ENCODE assay signal across 10 mouse cellular contexts in the genomic region with DNA sequence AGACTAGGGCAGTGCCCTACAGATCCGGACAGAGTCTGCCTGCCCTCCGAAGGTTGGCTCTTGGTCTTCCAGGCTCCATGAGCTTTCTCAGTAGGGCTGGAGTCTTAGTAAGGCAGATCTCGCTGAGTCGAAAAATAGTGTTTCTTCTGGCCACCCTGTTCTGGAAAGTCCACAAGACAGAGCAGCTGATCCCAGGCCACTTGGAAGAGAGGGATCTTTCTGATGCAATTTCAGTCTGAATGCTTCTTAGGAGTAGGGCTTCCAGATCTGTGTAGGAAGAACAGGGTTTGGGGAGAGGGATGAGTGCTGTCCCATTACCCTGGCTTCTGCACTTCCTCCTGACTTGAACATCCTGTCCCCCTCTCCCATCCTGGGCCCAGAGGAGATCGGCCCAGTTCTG. TPM values are rescaled to one million over a fixed set of nuclear protein-coding genes. Genes with fewer than 3 reads are reported as not detected.
DNase-seq lines count a peak whose midpoint lies in the region; ATAC-seq and TF ChIP-seq lines count a peak whose summit lies in the region.
"Had no signal": no experiment of that assay in that cellular context is flagged by ENCODE, and none has a peak within 500 bp of the region (broad histone marks: within the 10 kb centered on the region; RNA-seq: fewer than 3 reads in every experiment).

A gene (minus strand): TSS at position 67 of the 400 bp plus-strand sequence.

- no peak for TF ChIP-seq EP300 in heart, adult 2 months (IDR thresholded peaks at IDR 0.05; ENCODE audit: insufficient read depth, low read depth, low read length)
- TF ChIP-seq EP300 in CH12.LX (IDR thresholded peaks at IDR 0.05; ENCODE audit: low read length), result no peak

- 69% methylated on average over 5 of the region's 5 CpGs for WGBS in heart, adult 2 months
- 85% methylated on average over 5 of the region's 5 CpGs for WGBS in forebrain, postnatal 0 days
- 62% methylated on average over 5 of the region's 5 CpGs for WGBS in liver, embryonic 16.5 days (ENCODE audit: insufficient replicate concordance)

- no peaks in the 10 kb centered on the region for H3K27me3 ChIP-seq in heart, adult 2 months (ENCODE audit: control insufficient read depth, insufficient read depth, low read length)
- peaks cover 63% of the 10 kb centered on the region for H3K27me3 ChIP-seq in CH12.LX (replicated peaks)
- no peaks in the 10 kb centered on the region for H3K27me3 ChIP-seq in forebrain, postnatal 0 days (ENCODE audit: insufficient read depth, low read length)
- peaks cover 38% of the 10 kb centered on the region for H3K27me3 ChIP-seq in liver, embryonic 16.5 days (ENCODE audit: control insufficient read depth, insufficient read depth, low read depth, low read length)

- intact Hi-C loops in heart, adult 2 months (cut with DNase I), result no loop called here

- H3K9me3 ChIP-seq in CH12.LX (replicated peaks; ENCODE audit: low read length), result no peaks in the 10 kb centered on the region
- no peaks in the 10 kb centered on the region for H3K9me3 ChIP-seq in forebrain, postnatal 0 days (ENCODE audit: low read length)
- H3K9me3 ChIP-seq in liver, embryonic 16.5 days (replicated peaks; ENCODE audit: control insufficient read depth, low read length), result no peaks in the 10 kb centered on the region

- H3K79me2 ChIP-seq in heart, adult 2 months (replicated peaks; ENCODE audit: control insufficient read depth, insufficient read depth, low read length), result no peaks in the 10 kb centered on the region
- H3K79me2 ChIP-seq in CH12.LX (replicated peaks; ENCODE audit: control insufficient read depth, extremely low read depth, insufficient read depth, poor library complexity, severe bottlenecking), result no peaks in the 10 kb centered on the region

- no peak for TF ChIP-seq CTCF in heart, adult 2 months (IDR thresholded peaks at IDR 0.05)
- no peak for TF ChIP-seq CTCF in CH12.LX (conservative IDR thresholded peaks at IDR 0.05 in 1 of 2, IDR thresholded peaks at IDR 0.05 in 1 of 2; ENCODE audit: low read depth in 2 of 2, low read length in 2 of 2)
- no peak for TF ChIP-seq CTCF in forebrain, postnatal 0 days (IDR thresholded peaks at IDR 0.05; ENCODE audit: low read depth)

- H3K36me3 ChIP-seq in heart, adult 2 months (ENCODE audit: control insufficient read depth, insufficient read depth, low read length), result no peaks in the 10 kb centered on the region
- peaks cover 3 to 16% of the 10 kb centered on the region in 2 experiments for H3K36me3 ChIP-seq in CH12.LX (replicated peaks in 1 of 2; ENCODE audit: control insufficient read depth in 1 of 2, insufficient read depth in 1 of 2, low read length in 1 of 2)
- peaks cover 3% of the 10 kb centered on the region for H3K36me3 ChIP-seq in forebrain, postnatal 0 days (ENCODE audit: insufficient read depth)
- H3K36me3 ChIP-seq in liver, embryonic 16.5 days (ENCODE audit: control insufficient read depth, insufficient read depth), result no peaks in the 10 kb centered on the region

- no peak for TF ChIP-seq RAD21 in CH12.LX (IDR thresholded peaks at IDR 0.05; ENCODE audit: low read depth, low read length)

- TF ChIP-seq POLR2A in heart, adult 2 months (IDR thresholded peaks at IDR 0.05; ENCODE audit: insufficient read depth, low read depth, low read length), result no peak
- no peak for TF ChIP-seq POLR2A in CH12.LX (IDR thresholded peaks at IDR 0.05; ENCODE audit: low read depth, low read length)

- H3K4me3 ChIP-seq in heart, adult 2 months, result peak within 1 kb of the TSS; percentile 52
- peak within 1 kb of the TSS in 1 of 3 experiments; percentile 70 for H3K4me3 ChIP-seq in CH12.LX (replicated peaks in 1 of 3; ENCODE audit: low read depth in 2 of 3, low read length in 2 of 3, poor library complexity in 1 of 3)
- peak within 1 kb of the TSS; percentile 67 for H3K4me3 ChIP-seq in forebrain, postnatal 0 days (ENCODE audit: low read depth, low read length)
- H3K4me3 ChIP-seq in liver, embryonic 16.5 days (ENCODE audit: low read depth, low read length), result peak within 1 kb of the TSS; percentile 66

- in situ Hi-C loops in CH12.LX (cut with MboI; ENCODE audit: low pct_ligation_motif_present, low pct_unique_long_range_greater_than_20kb, low sequenced_read_pairs), result loop anchor here (25.0 kb wide), 1 partner anchor 458 kb away; no protein-coding TSS in a partner anchor

- dilution Hi-C loops in CH12.LX (cut with MboI; ENCODE audit: extremely low pct_ligation_motif_present, extremely low pct_unique_long_range_greater_than_20kb, low sequenced_read_pairs), result no loop called here

- DNase-seq in heart, adult 2 months, result no peak
- DNase-seq in heart, adult 8-10 months (ENCODE audit: low spot score), result no peak
- DNase-seq in CH12.LX (ENCODE audit: extremely low read depth), result no peak
- DNase-seq in forebrain, postnatal 0 days, result no peak
- no peak for DNase-seq in cerebellum, postnatal 4 days (ENCODE audit: low spot score in 2 of 2)
- DNase-seq: cerebellum, adult 9-10 months had no signal

- peaks cover 2% of the 10 kb centered on the region; the same call in 1 of the 2 replicates for H3K4me1 ChIP-seq in heart, adult 2 months (ENCODE audit: control insufficient read depth, insufficient read depth, low read length)
- peaks cover 4 to 30% of the 10 kb centered on the region in 2 experiments; a peak in 3 of 4 replicates for H3K4me1 ChIP-seq in CH12.LX (ENCODE audit: control insufficient read depth in 1 of 2, insufficient read depth in 2 of 2)
- peaks cover 15% of the 10 kb centered on the region for H3K4me1 ChIP-seq in forebrain, postnatal 0 days (ENCODE audit: insufficient read depth)
- peaks cover 25% of the 10 kb centered on the region for H3K4me1 ChIP-seq in liver, embryonic 16.5 days (ENCODE audit: control insufficient read depth, low read depth, low read length)

- ATAC-seq in forebrain, postnatal 0 days, result no peak
- no peak for ATAC-seq in liver, embryonic 16.5 days (ENCODE audit: low read depth)
- ATAC-seq in cerebellum, adult (ENCODE audit: insufficient number of reproducible peaks, low FRiP score, low TSS enrichment), result no peak
- no peak for ATAC-seq in inflammation-experienced regulatory T-cells, adult 6 months

- peak within 1 kb of the TSS; percentile 66 for H3K9ac ChIP-seq in heart, adult 2 months (ENCODE audit: low read depth, low read length)
- H3K9ac ChIP-seq in CH12.LX (ENCODE audit: insufficient read depth, low read depth), result no peak within 1 kb of the TSS
- H3K9ac ChIP-seq in forebrain, postnatal 0 days, result peak within 1 kb of the TSS; percentile 61
- H3K9ac ChIP-seq in liver, embryonic 16.5 days (ENCODE audit: low read depth, low read length), result peak within 1 kb of the TSS; percentile 62

- H3K27ac ChIP-seq in heart, adult 2 months, result peak within 1 kb of the TSS; percentile 95
- H3K27ac ChIP-seq in CH12.LX (ENCODE audit: insufficient read depth, low read depth), result no peak within 1 kb of the TSS
- peak within 1 kb of the TSS; percentile 96 for H3K27ac ChIP-seq in forebrain, postnatal 0 days (ENCODE audit: low read depth, low read length)
- no peak within 1 kb of the TSS for H3K27ac ChIP-seq in liver, embryonic 16.5 days (ENCODE audit: low read length)

- peak within 1 kb of the TSS; percentile 67 for H3K4me2 ChIP-seq in CH12.LX (ENCODE audit: insufficient read depth, low read depth, poor library complexity, severe bottlenecking)
- H3K4me2 ChIP-seq in forebrain, postnatal 0 days (ENCODE audit: low read depth), result peak within 1 kb of the TSS; percentile 85
- H3K4me2 ChIP-seq in liver, embryonic 16.5 days (ENCODE audit: low read depth, low read length), result peak within 1 kb of the TSS; percentile 84

TF ChIP-seq in CH12.LX, 34 proteins besides CTCF, POLR2A, EP300 and RAD21:
- no peak for TF ChIP-seq POLR2AphosphoS2 (IDR thresholded peaks at IDR 0.05; ENCODE audit: low read depth, low read length)
- TF ChIP-seq MAFK (IDR thresholded peaks at IDR 0.05; ENCODE audit: insufficient replicate concordance, low read length), result no peak
- TF ChIP-seq NELFE (IDR thresholded peaks at IDR 0.05; ENCODE audit: low read depth, low read length), result no peak
- no peak for TF ChIP-seq MYC (IDR thresholded peaks at IDR 0.05; ENCODE audit: low read depth, low read length)
- TF ChIP-seq NRF1 (IDR thresholded peaks at IDR 0.05; ENCODE audit: low read depth, low read length), result no peak
- TF ChIP-seq MAX (IDR thresholded peaks at IDR 0.05; ENCODE audit: low read length), result no peak
- TF ChIP-seq KAT2A (IDR thresholded peaks at IDR 0.05; ENCODE audit: insufficient replicate concordance, low read length), result no peak
- no peak for TF ChIP-seq CHD2 (IDR thresholded peaks at IDR 0.05; ENCODE audit: low read length)
- no peak for TF ChIP-seq JUN (IDR thresholded peaks at IDR 0.05; ENCODE audit: insufficient read depth, low read depth, low read length)
- TF ChIP-seq MEF2A (IDR thresholded peaks at IDR 0.05; ENCODE audit: borderline replicate concordance, low read depth, low read length), result no peak
- no peak for TF ChIP-seq ZNF384 (IDR thresholded peaks at IDR 0.05; ENCODE audit: low read depth, low read length)
- TF ChIP-seq ELF1 (IDR thresholded peaks at IDR 0.05; ENCODE audit: low read depth, low read length), result no peak
- TF ChIP-seq CHD1 (IDR thresholded peaks at IDR 0.05; ENCODE audit: low read depth, low read length), result no peak
- no peak for TF ChIP-seq BHLHE40 (IDR thresholded peaks at IDR 0.05; ENCODE audit: low read depth, low read length)
- TF ChIP-seq USF1 (IDR thresholded peaks at IDR 0.05; ENCODE audit: low read depth, low read length), result no peak

RNA-seq across cellular contexts. Expression of the gene that starts here (rescaled TPM):
- under 1 TPM in 1 of 2 experiments, not detected in 1; 0.08 TPM for total RNA-seq in heart, adult 2 months (2021)
- polyA plus RNA-seq in heart, adult 2 months (2012; rRNA removed), result 0.38 and 0.43 TPM in 2 replicates
- under 1 TPM in 1 of 4 experiments, not detected in 3; 0.46 TPM for total RNA-seq in heart, adult 8-10 months (2022)
- total RNA-seq in CH12.LX (2012; rRNA removed) (0.04 and 0.17 TPM in 2 replicates), CH12.LX (2014; rRNA removed) (0.12 and 0.20 TPM in 2 replicates)
- polyA plus RNA-seq in CH12.LX (2012; ENCODE audit: insufficient read length, low read depth), result 0.15 TPM in 1 of 2 replicates, not detected in the other
- total RNA-seq in forebrain, postnatal 0 days (2014; rRNA removed), result 5.2 and 6.4 TPM in 2 replicates
- 1.6 and 1.9 TPM in 2 replicates for polyA plus RNA-seq in forebrain, postnatal 0 days (2015; fragmentation: Nextera tagmentation; extraction: Ambion mirVana)
- polyA plus RNA-seq in liver, embryonic 16.5 days (2015; fragmentation: Nextera tagmentation; extraction: Ambion mirVana), result not detected in 2 replicates
- not detected for polyA plus RNA-seq in inflammation-experienced regulatory T-cells, adult 6 months (2017; shearing (Covaris generic))
- total RNA-seq: megakaryocyte progenitor cell, adult 5-6 weeks had no signal

Comparison
In these comparisons a context has a peak if more than half of its experiments do, and no peak if none do; other contexts are left out.
1. H3K27ac ChIP-seq: peak in heart, adult 2 months (single experiment) and forebrain, postnatal 0 days (single experiment); none in CH12.LX (single experiment) and liver, embryonic 16.5 days (single experiment).
2. Peak in every context shown above with its lines, with median percentiles within 50 percentile points of each other: H3K4me2 ChIP-seq.